Mouse (Mus musculus): ENCODE data around the gene Tns1. TPM values are rescaled to one million over a fixed set of nuclear protein-coding genes. Genes with fewer than 3 reads are reported as not detected.
"Not testable (repeated sequence)": the region's sequence is repeated elsewhere in the genome, so short reads cannot be mapped to it uniquely, and the experiment has no call there.

Tns1 gene
- polyA plus RNA-seq (2015; fragmentation: Nextera tagmentation; extraction: Ambion mirVana): 120 and 144 TPM in 2 replicates

GRCm38 (mm10) chr1:74124021-74124981 lies at the start of gene Tns1:
Tns1 (minus strand) TSS chr1:74124449.
- peaks cover 27% of the 10 kb centered on the region for H3K4me1 ChIP-seq (ENCODE audit: control insufficient read depth, insufficient read depth, low read length)
- H3K9ac ChIP-seq (ENCODE audit: low read length): peak within 1 kb of the TSS; percentile 90
- H3K36me3 ChIP-seq (ENCODE audit: control insufficient read depth, insufficient read depth): no peaks in the 10 kb centered on the region
- peaks cover 4% of the 10 kb centered on the region; the same call in 1 of the 2 replicates for H3K27me3 ChIP-seq (ENCODE audit: control insufficient read depth, insufficient read depth, low read length)
- peak within 1 kb of the TSS; percentile 76 for H3K27ac ChIP-seq (ENCODE audit: low read length)
- peak; percentile 84 for ATAC-seq (replicated peaks; ENCODE audit: extremely low read depth, insufficient read depth, low FRiP score)
- peak within 1 kb of the TSS; percentile 74 for H3K4me3 ChIP-seq (ENCODE audit: low read length)
- no peaks in the 10 kb centered on the region for H3K9me3 ChIP-seq (replicated peaks; ENCODE audit: control insufficient read depth, low read length)
- 1% methylated on average over 83 of the region's 84 CpGs for WGBS
- H3K4me2 ChIP-seq (ENCODE audit: low read depth, low read length): peak within 1 kb of the TSS; percentile 94

GRCm38 (mm10) chr1:74172722-74173121 lies 48.5 kb upstream of the Tns1 start:
- Histone ChIP-seq H3K9me3 (replicated peaks; ENCODE audit: control insufficient read depth, low read length) (no peaks in the 10 kb centered on the region), H3K27me3 (ENCODE audit: control insufficient read depth, insufficient read depth, low read length) (no peaks in the 10 kb centered on the region), H3K27ac (ENCODE audit: low read length) (no peak overlapping the region), H3K9ac (ENCODE audit: low read length) (no peak overlapping the region), H3K36me3 (ENCODE audit: control insufficient read depth, insufficient read depth) (no peaks in the 10 kb centered on the region), H3K4me2 (ENCODE audit: low read depth, low read length) (no peak overlapping the region), H3K4me1 (ENCODE audit: control insufficient read depth, insufficient read depth, low read length) (no peaks in the 10 kb centered on the region; the same call in 1 of the 2 replicates), H3K4me3 (ENCODE audit: low read length) (no peak overlapping the region)
- ATAC-seq (replicated peaks; ENCODE audit: extremely low read depth, insufficient read depth, low FRiP score): no peak
- 48% methylated on average over 3 of the region's 3 CpGs for WGBS

DNA sequence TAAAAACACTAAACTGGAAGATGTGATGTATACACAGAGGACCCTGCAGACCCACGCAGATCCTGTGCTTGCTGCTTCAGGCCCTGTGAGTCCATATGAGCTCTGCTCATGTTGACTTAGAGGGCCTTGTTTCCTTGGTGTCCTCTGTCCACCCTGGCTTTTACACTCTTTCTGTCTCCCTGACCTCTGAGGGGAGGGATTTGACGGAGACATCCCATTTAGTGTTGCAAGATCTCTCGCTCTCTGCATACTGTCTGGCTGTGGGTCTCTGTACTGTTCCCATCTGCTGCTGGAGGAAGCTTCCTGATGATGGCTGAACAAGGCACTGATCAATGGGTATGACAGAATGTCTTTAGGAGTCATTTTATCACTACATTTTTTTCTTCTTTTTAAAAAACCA lies 45.5 kb upstream of the Tns1 start:
- H3K4me2 ChIP-seq (ENCODE audit: low read depth, low read length): no peak overlapping the region
- no peak overlapping the region for H3K9ac ChIP-seq (ENCODE audit: low read length)
- no peak for ATAC-seq (replicated peaks; ENCODE audit: extremely low read depth, insufficient read depth, low FRiP score)
- no peaks in the 10 kb centered on the region for H3K27me3 ChIP-seq (ENCODE audit: control insufficient read depth, insufficient read depth, low read length)
- no peaks in the 10 kb centered on the region for H3K9me3 ChIP-seq (replicated peaks; ENCODE audit: control insufficient read depth, low read length)
- no peak overlapping the region for H3K27ac ChIP-seq (ENCODE audit: low read length)
- no peaks in the 10 kb centered on the region for H3K36me3 ChIP-seq (ENCODE audit: control insufficient read depth, insufficient read depth)
- WGBS: 92% methylated on average over 3 of the region's 3 CpGs
- H3K4me3 ChIP-seq (ENCODE audit: low read length): no peak overlapping the region
- no peaks in the 10 kb centered on the region for H3K4me1 ChIP-seq (ENCODE audit: control insufficient read depth, insufficient read depth, low read length)

GRCm38 (mm10) chr1:74167136-74167535 lies 42.9 kb upstream of the Tns1 start:
- H3K4me2 ChIP-seq (ENCODE audit: low read depth, low read length): no peak overlapping the region
- no peak overlapping the region for H3K4me3 ChIP-seq (ENCODE audit: low read length)
- no peak overlapping the region for H3K27ac ChIP-seq (ENCODE audit: low read length)

GRCm38 (mm10) chr1:74160036-74160435 lies 35.8 kb upstream of the Tns1 start:
- no peak overlapping the region for H3K9ac ChIP-seq (ENCODE audit: low read length)
- H3K36me3 ChIP-seq (ENCODE audit: control insufficient read depth, insufficient read depth): no peaks in the 10 kb centered on the region
- 45% methylated on average over 2 of the region's 2 CpGs for WGBS
- H3K27me3 ChIP-seq (ENCODE audit: control insufficient read depth, insufficient read depth, low read length): no peaks in the 10 kb centered on the region
- H3K4me1 ChIP-seq (ENCODE audit: control insufficient read depth, insufficient read depth, low read length): peaks cover 10% of the 10 kb centered on the region
- no peak overlapping the region for H3K4me3 ChIP-seq (ENCODE audit: low read length)
- H3K27ac ChIP-seq (ENCODE audit: low read length): no peak overlapping the region
- ATAC-seq (replicated peaks; ENCODE audit: extremely low read depth, insufficient read depth, low FRiP score): no peak
- H3K4me2 ChIP-seq (ENCODE audit: low read depth, low read length): no peak overlapping the region
- no peaks in the 10 kb centered on the region for H3K9me3 ChIP-seq (replicated peaks; ENCODE audit: control insufficient read depth, low read length)

More at GRCm38 (mm10) chr1:74167136-74167535, 42.9 kb upstream of the Tns1 start:
- Histone ChIP-seq H3K36me3 (ENCODE audit: control insufficient read depth, insufficient read depth) (no peaks in the 10 kb centered on the region), H3K27me3 (ENCODE audit: control insufficient read depth, insufficient read depth, low read length) (no peaks in the 10 kb centered on the region), H3K4me1 (ENCODE audit: control insufficient read depth, insufficient read depth, low read length) (no peaks in the 10 kb centered on the region), H3K9me3 (replicated peaks; ENCODE audit: control insufficient read depth, low read length) (no peaks in the 10 kb centered on the region), H3K9ac (ENCODE audit: low read length) (no peak overlapping the region)
- WGBS: 64% methylated on average over 5 of the region's 5 CpGs
- ATAC-seq (replicated peaks; ENCODE audit: extremely low read depth, insufficient read depth, low FRiP score): no peak

- H3K27ac ChIP-seq (ENCODE audit: low read length); H3K4me3 ChIP-seq (ENCODE audit: low read length); H3K27me3 ChIP-seq (ENCODE audit: control insufficient read depth, insufficient read depth, low read length); H3K9me3 ChIP-seq (replicated peaks; ENCODE audit: control insufficient read depth, low read length); H3K9ac ChIP-seq (ENCODE audit: low read length); H3K4me2 ChIP-seq (ENCODE audit: low read depth, low read length); H3K36me3 ChIP-seq (ENCODE audit: control insufficient read depth, insufficient read depth); ATAC-seq (replicated peaks; ENCODE audit: extremely low read depth, insufficient read depth, low FRiP score): not testable (repeated sequence)
- WGBS: 70% methylated on average over 4 of the region's 5 CpGs
- H3K4me1 ChIP-seq (ENCODE audit: control insufficient read depth, insufficient read depth, low read length): peaks cover 10% of the 10 kb centered on the region
Measured at GRCm38 (mm10) chr1:74159613-74160012, 35.4 kb upstream of the Tns1 start.

DNA sequence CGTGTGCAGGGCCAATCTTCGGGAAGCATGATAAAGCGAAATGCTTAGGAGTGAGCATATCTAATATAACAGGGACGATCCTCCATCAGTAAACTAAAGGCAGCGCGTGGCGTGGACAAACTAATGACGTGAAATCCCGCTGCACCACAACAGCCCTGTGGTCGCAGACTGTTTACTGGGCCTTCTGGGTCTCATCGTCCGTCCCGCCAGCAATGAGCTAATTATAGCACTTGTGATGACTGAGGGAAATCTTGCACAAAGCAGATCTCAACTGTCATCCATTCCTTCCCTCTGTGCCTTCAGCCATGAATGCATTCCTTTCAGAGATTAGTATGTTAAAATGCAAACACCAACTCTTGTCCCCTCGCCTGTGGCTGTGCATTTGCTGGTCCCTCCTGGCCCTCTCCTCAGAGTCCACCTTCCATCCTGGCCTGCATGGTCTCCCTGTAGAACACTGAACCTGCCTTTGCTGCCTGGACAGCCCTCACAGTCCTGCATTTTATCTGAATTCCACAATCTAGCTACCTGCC lies 32.2 kb upstream of the Tns1 start:
- no peaks in the 10 kb centered on the region for H3K27me3 ChIP-seq (ENCODE audit: control insufficient read depth, insufficient read depth, low read length)
- H3K9ac ChIP-seq (ENCODE audit: low read length): no peak overlapping the region
- no peaks in the 10 kb centered on the region for H3K9me3 ChIP-seq (replicated peaks; ENCODE audit: control insufficient read depth, low read length)
- 47% methylated on average over 14 of the region's 14 CpGs for WGBS
- no peaks in the 10 kb centered on the region for H3K36me3 ChIP-seq (ENCODE audit: control insufficient read depth, insufficient read depth)
- peaks cover 10% of the 10 kb centered on the region for H3K4me1 ChIP-seq (ENCODE audit: control insufficient read depth, insufficient read depth, low read length)
- no peak overlapping the region for H3K4me3 ChIP-seq (ENCODE audit: low read length)
- peak overlapping the region; percentile 41; the same call in 1 of the 2 replicates for H3K27ac ChIP-seq (ENCODE audit: low read length)
- ATAC-seq (replicated peaks; ENCODE audit: extremely low read depth, insufficient read depth, low FRiP score): peak; percentile 63
- peak overlapping the region; percentile 28; the same call in 1 of the 2 replicates for H3K4me2 ChIP-seq (ENCODE audit: low read depth, low read length)

- 74% methylated on average over 6 of the region's 6 CpGs for WGBS
- H3K4me2 ChIP-seq (ENCODE audit: low read depth, low read length): no peak overlapping the region
- no peak overlapping the region for H3K27ac ChIP-seq (ENCODE audit: low read length)
- ATAC-seq (replicated peaks; ENCODE audit: extremely low read depth, insufficient read depth, low FRiP score): no peak
- H3K4me1 ChIP-seq (ENCODE audit: control insufficient read depth, insufficient read depth, low read length): peaks cover 10% of the 10 kb centered on the region
- H3K27me3 ChIP-seq (ENCODE audit: control insufficient read depth, insufficient read depth, low read length): no peaks in the 10 kb centered on the region
- no peak overlapping the region for H3K4me3 ChIP-seq (ENCODE audit: low read length)
- H3K9ac ChIP-seq (ENCODE audit: low read length): no peak overlapping the region
- no peaks in the 10 kb centered on the region for H3K36me3 ChIP-seq (ENCODE audit: control insufficient read depth, insufficient read depth)
- H3K9me3 ChIP-seq (replicated peaks; ENCODE audit: control insufficient read depth, low read length): no peaks in the 10 kb centered on the region
Measured at GRCm38 (mm10) chr1:74155435-74156012, 31.3 kb upstream of the Tns1 start.
